Mouse (Mus musculus) layer of hippocampus, adult 2 months (tissue): Measurements from ENCODE around the gene Smim24. TPM values are rescaled to one million over a fixed set of nuclear protein-coding genes. Genes with fewer than 3 reads are reported as not detected.

ENCODE experiments used
- DNase-seq, 2 experiments: peaks; one replicate each; pipeline ENCODE4 v3.0.0; 2022; ENCODE audit warnings: low spot score in 2 of 2
- H3K27ac ChIP-seq: fragments of 200-600 bp; 2 replicates; pipeline ENCODE4 v1.8.1; 2022
- H3K4me3 ChIP-seq: fragments of 200-600 bp; 2 replicates; pipeline ENCODE4 v1.8.1; 2022; ENCODE audit warnings: mild to moderate bottlenecking
- CTCF ChIP-seq: fragments of 200-600 bp; conservative IDR thresholded peaks from 2 replicates; pipeline ENCODE4 v1.8.1; 2022; ENCODE audit warnings: antibody characterized with exemption, mild to moderate bottlenecking, moderate library complexity
- total RNA-seq, 2 experiments: library from RNA; stranded (reverse); gene quantifications; 2 replicates each; pipeline ENCODE4 v1.2.3; 2021

Gene Smim24
- total RNA-seq, 2 experiments from 2014 or later, result 1.9 to 2.1 TPM

- DNase-seq, result peak; percentile 92 to 93
- Histone ChIP-seq H3K4me3 (peak within 1 kb of the TSS; percentile 83), H3K27ac (peak within 1 kb of the TSS; percentile 87)
- TF ChIP-seq CTCF, result no peak
Measured at GRCm38 (mm10) chr10:81356991-81357844, 35.6 kb upstream of the Smim24 start, which contains the start of gene Mfsd12. TSS of gene Mfsd12 (plus strand) at chr10:81357491.

GRCm38 (mm10) chr10:81358209-81358608 is 34.6 kb upstream of the Smim24 start:
- Histone ChIP-seq H3K4me3 (peak overlapping the region; percentile 83), H3K27ac (peak overlapping the region; percentile 87)
- no peak for DNase-seq
- no peak for TF ChIP-seq CTCF

GRCm38 (mm10) chr10:81358841-81359240 is 34.0 kb upstream of the Smim24 start:
- TF ChIP-seq CTCF, result no peak
- DNase-seq, result no peak
- peak overlapping the region; percentile 83 for H3K4me3 ChIP-seq
- H3K27ac ChIP-seq, result peak overlapping the region; percentile 67; the same call in 1 of the 2 replicates

GRCm38 (mm10) chr10:81360721-81361120 is 32.1 kb upstream of the Smim24 start:
- no peak for TF ChIP-seq CTCF
- Histone ChIP-seq H3K4me3 (no peak overlapping the region), H3K27ac (peak overlapping the region; percentile 67)
- DNase-seq, result no peak

- Histone ChIP-seq H3K27ac (no peak overlapping the region), H3K4me3 (no peak overlapping the region)
- no peak for DNase-seq
- TF ChIP-seq CTCF, result no peak
Measured at GRCm38 (mm10) chr10:81362336-81362949, 30.4 kb upstream of the Smim24 start.

- H3K27ac ChIP-seq, result no peak overlapping the region
- no peak for TF ChIP-seq CTCF
- no peak for DNase-seq
- no peak overlapping the region for H3K4me3 ChIP-seq
Measured at GRCm38 (mm10) chr10:81363436-81364346, 29.2 kb upstream of the Smim24 start.

GRCm38 (mm10) chr10:81364666-81365065 is 28.2 kb upstream of the Smim24 start:
- no peak for TF ChIP-seq CTCF
- Histone ChIP-seq H3K27ac (peak overlapping the region; percentile 19; the same call in 1 of the 2 replicates), H3K4me3 (no peak overlapping the region)
- no peak for DNase-seq

GRCm38 (mm10) chr10:81365073-81365472 is 27.8 kb upstream of the Smim24 start:
- TF ChIP-seq CTCF, result no peak
- no peak for DNase-seq
- no peak overlapping the region for H3K4me3 ChIP-seq

GRCm38 (mm10) chr10:81365672-81366476 is 27.0 kb upstream of the Smim24 start, which contains the start of gene 4930404N11Rik:
TSS of gene 4930404N11Rik (minus strand) at chr10:81365816.
- peak within 1 kb of the TSS; percentile 28 for H3K27ac ChIP-seq
- DNase-seq, result no peak
- H3K4me3 ChIP-seq, result no peak within 1 kb of the TSS

More at GRCm38 (mm10) chr10:81365073-81365472, 27.8 kb upstream of the Smim24 start:
- H3K27ac ChIP-seq, result peak overlapping the region; percentile 19

GRCm38 (mm10) chr10:81366477-81367206 is 26.2 kb upstream of the Smim24 start:
- peak overlapping the region; percentile 28; the same call in 1 of the 2 replicates for H3K27ac ChIP-seq
- no peak for DNase-seq
- H3K4me3 ChIP-seq, result no peak overlapping the region
- TF ChIP-seq CTCF, result no peak

More at GRCm38 (mm10) chr10:81365672-81366476, 27.0 kb upstream of the Smim24 start, which contains the start of gene 4930404N11Rik:
- TF ChIP-seq CTCF, result no peak

GRCm38 (mm10) chr10:81367207-81367495 is 25.7 kb upstream of the Smim24 start:
- no peak for TF ChIP-seq CTCF
- Histone ChIP-seq H3K27ac (no peak overlapping the region), H3K4me3 (no peak overlapping the region)
- DNase-seq, result no peak

- no peak for DNase-seq
- TF ChIP-seq CTCF, result no peak
- H3K4me3 ChIP-seq, result no peak overlapping the region
- no peak overlapping the region for H3K27ac ChIP-seq
Measured at GRCm38 (mm10) chr10:81375322-81375721, 17.5 kb upstream of the Smim24 start.
